ENCODE assay signal across 7 mouse cellular contexts in the genomic region with DNA sequence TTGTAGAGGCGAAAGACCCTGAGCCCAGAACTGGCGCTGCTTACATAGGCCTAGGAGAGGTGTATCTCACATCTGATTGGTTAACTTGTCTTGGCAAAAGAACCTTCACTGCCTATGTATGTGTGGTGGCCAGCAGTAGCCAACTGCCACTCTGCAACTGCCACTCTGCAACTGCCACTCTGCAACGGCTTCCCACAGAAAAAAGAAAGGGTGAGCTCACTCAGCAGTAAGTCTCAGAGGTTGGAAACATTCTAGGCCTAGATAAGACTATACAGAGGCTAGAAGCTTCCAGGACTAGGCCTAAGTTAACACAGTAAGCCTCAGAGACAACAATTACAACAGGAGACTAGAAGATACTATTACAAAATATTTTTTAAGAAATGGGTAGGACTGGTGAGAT. TPM values are rescaled to one million over a fixed set of nuclear protein-coding genes. Genes with fewer than 3 reads are reported as not detected.
A peak's percentile ranks its signal among the peaks of the same experiment; 100 is the strongest.
DNase-seq lines count a peak whose midpoint lies in the region; ATAC-seq and TF ChIP-seq lines count a peak whose summit lies in the region.
"Not testable (repeated sequence)": the region's sequence is repeated elsewhere in the genome, so short reads cannot be mapped to it uniquely, and the experiment has no call there.

No protein-coding gene starts in this region.

- peaks cover 0 to 12% of the 10 kb centered on the region in 2 experiments; a peak in 2 of 4 replicates for H3K36me3 ChIP-seq in MEL (ENCODE audit: control insufficient read depth in 1 of 2, insufficient read depth in 2 of 2, low read length in 2 of 2)
- not testable (repeated sequence) for H3K36me3 ChIP-seq in liver, embryonic 11.5 days (ENCODE audit: control insufficient read depth, insufficient read depth, low read length); liver, postnatal 0 days (replicated peaks; ENCODE audit: insufficient read depth, low read length); testis, adult 2 months (ENCODE audit: control insufficient read depth, insufficient read depth, low read length)
- H3K36me3 ChIP-seq in liver, embryonic 13.5 days, result peaks cover 13% of the 10 kb centered on the region
- peaks cover 14% of the 10 kb centered on the region for H3K36me3 ChIP-seq in liver, embryonic 15.5 days (replicated peaks)

- TF ChIP-seq RAD21 in MEL (IDR thresholded peaks at IDR 0.05; ENCODE audit: low read depth, low read length), result not testable (repeated sequence)

- TF ChIP-seq CTCF in MEL (IDR thresholded peaks at IDR 0.05 in 2 of 3, conservative IDR thresholded peaks at IDR 0.05 in 1 of 3; ENCODE audit: control insufficient read depth in 1 of 3, insufficient read depth in 1 of 3, low read depth in 2 of 3, low read length in 3 of 3, poor library complexity in 1 of 3, severe bottlenecking in 1 of 3); liver, postnatal 0 days (IDR thresholded peaks at IDR 0.05; ENCODE audit: low read depth); testis, adult 2 months (IDR thresholded peaks at IDR 0.05; ENCODE audit: control insufficient read depth, insufficient read depth, insufficient replicate concordance, low read depth, low read length): not testable (repeated sequence)

- peak overlapping the region; percentile 68 for H3K4me2 ChIP-seq in liver, embryonic 11.5 days
- peak overlapping the region; percentile 86 for H3K4me2 ChIP-seq in liver, embryonic 13.5 days
- H3K4me2 ChIP-seq in liver, embryonic 15.5 days, result peak overlapping the region; percentile 84
- H3K4me2 ChIP-seq in liver, postnatal 0 days (ENCODE audit: low read depth, low read length), result peak overlapping the region; percentile 70; the same call in 1 of the 2 replicates

- not testable (repeated sequence) for H3K4me3 ChIP-seq in MEL (ENCODE audit: control insufficient read depth in 1 of 2, insufficient read depth in 1 of 2, low read depth in 2 of 2, low read length in 2 of 2); liver, embryonic 11.5 days (ENCODE audit: low read depth, low read length); liver, postnatal 0 days (ENCODE audit: low read depth, low read length); testis, adult 2 months (ENCODE audit: control insufficient read depth, low read depth, low read length)
- H3K4me3 ChIP-seq in liver, embryonic 13.5 days (replicated peaks), result peak overlapping the region; percentile 71
- H3K4me3 ChIP-seq in liver, embryonic 15.5 days (replicated peaks), result peak overlapping the region; percentile 66

- TF ChIP-seq POLR2A in MEL (IDR thresholded peaks at IDR 0.05; ENCODE audit: control insufficient read depth in 1 of 2, insufficient read depth in 1 of 2, low read depth in 1 of 2, low read length in 2 of 2, poor library complexity in 1 of 2); testis, adult 2 months (IDR thresholded peaks at IDR 0.05; ENCODE audit: control insufficient read depth, low read depth, low read length): not testable (repeated sequence)

- not testable (repeated sequence) for H3K9ac ChIP-seq in MEL (ENCODE audit: control insufficient read depth, low read depth, low read length, poor library complexity, severe bottlenecking); liver, embryonic 15.5 days; liver, postnatal 0 days (replicated peaks)
- peak overlapping the region; percentile 90; the same call in 1 of the 2 replicates for H3K9ac ChIP-seq in liver, embryonic 11.5 days (ENCODE audit: low read depth, low read length)
- H3K9ac ChIP-seq in liver, embryonic 13.5 days, result peak overlapping the region; percentile 88

- H3K4me1 ChIP-seq in MEL (ENCODE audit: control insufficient read depth in 1 of 2, insufficient read depth in 2 of 2, low read length in 2 of 2), result peaks cover 14 to 35% of the 10 kb centered on the region in 2 experiments
- H3K4me1 ChIP-seq in liver, embryonic 11.5 days (replicated peaks; ENCODE audit: control insufficient read depth, insufficient read depth, low read length); liver, postnatal 0 days (ENCODE audit: insufficient read depth): not testable (repeated sequence)
- H3K4me1 ChIP-seq in liver, embryonic 13.5 days (replicated peaks), result peaks cover 60% of the 10 kb centered on the region
- peaks cover 54% of the 10 kb centered on the region for H3K4me1 ChIP-seq in liver, embryonic 15.5 days (replicated peaks)
- peaks cover 28% of the 10 kb centered on the region for H3K4me1 ChIP-seq in testis, adult 2 months (ENCODE audit: control insufficient read depth, insufficient read depth, low read length)

- peak; percentile 46 for DNase-seq in MEL (ENCODE audit: low read depth, low spot score)
- peak; percentile 61 for DNase-seq in heart, adult 11 months
- not testable (repeated sequence) for DNase-seq in liver, embryonic 11.5 days (ENCODE audit: low spot score); liver, embryonic 13.5 days; liver, postnatal 0 days

- not testable (repeated sequence) for ATAC-seq in liver, embryonic 11.5 days (replicated peaks; ENCODE audit: low FRiP score); liver, embryonic 13.5 days (ENCODE audit: low read depth); liver, embryonic 15.5 days (ENCODE audit: insufficient read depth); liver, postnatal 0 days

- not testable (repeated sequence) for H3K79me2 ChIP-seq in MEL (ENCODE audit: control insufficient read depth, insufficient read depth, low read length, poor library complexity)

- peak; percentile 28 to 70; a peak in 2 of 4 replicates for TF ChIP-seq EP300 in MEL (IDR thresholded peaks at IDR 0.05; ENCODE audit: low read depth in 1 of 2, low read length in 2 of 2)
- not testable (repeated sequence) for TF ChIP-seq EP300 in liver, postnatal 0 days (IDR thresholded peaks at IDR 0.05; ENCODE audit: low read depth)

- not testable (repeated sequence) for H3K27me3 ChIP-seq in MEL (ENCODE audit: control insufficient read depth in 1 of 2, insufficient read depth in 2 of 2, low read length in 2 of 2); liver, embryonic 11.5 days (replicated peaks; ENCODE audit: control insufficient read depth, insufficient read depth, low read length); liver, embryonic 13.5 days; liver, embryonic 15.5 days; liver, postnatal 0 days (ENCODE audit: insufficient read depth, low read length); testis, adult 2 months (ENCODE audit: control insufficient read depth, insufficient read depth, low read length)

- not testable (repeated sequence) for H3K9me3 ChIP-seq in MEL (replicated peaks; ENCODE audit: insufficient read depth, low read length); liver, embryonic 11.5 days (ENCODE audit: control insufficient read depth, low read length); liver, embryonic 13.5 days (replicated peaks); liver, embryonic 15.5 days (replicated peaks); liver, postnatal 0 days (ENCODE audit: low read length)

- WGBS in liver, embryonic 11.5 days, result 75% methylated on average over 3 of the region's 3 CpGs
- 64% methylated on average over 3 of the region's 3 CpGs for WGBS in liver, embryonic 13.5 days (ENCODE audit: insufficient replicate concordance)
- WGBS in liver, embryonic 15.5 days (ENCODE audit: insufficient replicate concordance), result 65% methylated on average over 3 of the region's 3 CpGs
- WGBS in liver, postnatal 0 days (ENCODE audit: insufficient replicate concordance), result 75% methylated on average over 3 of the region's 3 CpGs

- peak overlapping the region; percentile 27; the same call in 1 of the 2 replicates for H3K27ac ChIP-seq in MEL (ENCODE audit: control insufficient read depth, low read depth, low read length)
- H3K27ac ChIP-seq in liver, embryonic 11.5 days (ENCODE audit: low read depth, low read length); liver, postnatal 0 days (ENCODE audit: low read depth): not testable (repeated sequence)
- H3K27ac ChIP-seq in liver, embryonic 13.5 days, result peak overlapping the region; percentile 97
- H3K27ac ChIP-seq in liver, embryonic 15.5 days (replicated peaks), result 0 out of 2 replicates have a peak overlapping the region, but pooled peaks have one; percentile 96
- peak overlapping the region; percentile 30 for H3K27ac ChIP-seq in testis, adult 2 months (ENCODE audit: control insufficient read depth, insufficient read depth, low read depth, low read length)

TF ChIP-seq in MEL, 35 proteins besides CTCF, POLR2A, EP300 and RAD21:
- 0 out of 2 replicates have a peak, but pooled peaks have one; percentile 13 for TF ChIP-seq TCF12 (IDR thresholded peaks at IDR 0.05; ENCODE audit: low read depth, low read length)
- peak; percentile 95 for TF ChIP-seq MYB (IDR thresholded peaks at IDR 0.05; ENCODE audit: low read depth, low read length)

RNA-seq across cellular contexts. Expression of a gene that starts 49.6 kb away (rescaled TPM):
- total RNA-seq in MEL (2012; rRNA removed), result 4.6 and 7.6 TPM in 2 replicates
- polyA plus RNA-seq in MEL (2012; ENCODE audit: insufficient read depth in 1 of 2, insufficient read length in 2 of 2, low read depth in 1 of 2, low replicate concordance in 2 of 2, missing spikeins in 1 of 2), result 10 to 100 TPM in 1 of 2 experiments, not detected in 1; 35.9 TPM
- polyA plus RNA-seq in liver, embryonic 11.5 days (2014; fragmentation: Nextera tagmentation; extraction: Ambion mirVana), result 12.4 and 14.7 TPM in 2 replicates
- polyA plus RNA-seq in liver, embryonic 13.5 days (2015; fragmentation: Nextera tagmentation; extraction: Ambion mirVana), result 2.1 and 2.2 TPM in 2 replicates
- polyA plus RNA-seq in liver, embryonic 15.5 days (2015; fragmentation: Nextera tagmentation; extraction: Ambion mirVana), result 1.3 TPM in 2 replicates
- 1.2 and 1.4 TPM in 2 replicates for polyA plus RNA-seq in liver, postnatal 0 days (2015; fragmentation: Nextera tagmentation; extraction: Ambion mirVana)
- polyA plus RNA-seq in testis, adult 2 months (2012; rRNA removed), result 193 and 198 TPM in 2 replicates
